Mouse (Mus musculus): Measurements from ENCODE around the gene Gm1043.

- TF ChIP-seq POLR2A (IDR thresholded peaks at IDR 0.05; ENCODE audit: low read depth, low read length) (no peak), CTCF (IDR thresholded peaks at IDR 0.05; ENCODE audit: extremely low read depth, insufficient read depth, insufficient read length, insufficient replicate concordance) (no peak)
Observed at GRCm38 (mm10) chr5:37087786-37088185, 2.6 kb downstream of the Gm1043 start.
